Mouse (Mus musculus): Measurements from ENCODE around the gene Trim3.
A peak's percentile ranks its signal among the peaks of the same experiment; 100 is the strongest.

The Trim3 gene

DNA sequence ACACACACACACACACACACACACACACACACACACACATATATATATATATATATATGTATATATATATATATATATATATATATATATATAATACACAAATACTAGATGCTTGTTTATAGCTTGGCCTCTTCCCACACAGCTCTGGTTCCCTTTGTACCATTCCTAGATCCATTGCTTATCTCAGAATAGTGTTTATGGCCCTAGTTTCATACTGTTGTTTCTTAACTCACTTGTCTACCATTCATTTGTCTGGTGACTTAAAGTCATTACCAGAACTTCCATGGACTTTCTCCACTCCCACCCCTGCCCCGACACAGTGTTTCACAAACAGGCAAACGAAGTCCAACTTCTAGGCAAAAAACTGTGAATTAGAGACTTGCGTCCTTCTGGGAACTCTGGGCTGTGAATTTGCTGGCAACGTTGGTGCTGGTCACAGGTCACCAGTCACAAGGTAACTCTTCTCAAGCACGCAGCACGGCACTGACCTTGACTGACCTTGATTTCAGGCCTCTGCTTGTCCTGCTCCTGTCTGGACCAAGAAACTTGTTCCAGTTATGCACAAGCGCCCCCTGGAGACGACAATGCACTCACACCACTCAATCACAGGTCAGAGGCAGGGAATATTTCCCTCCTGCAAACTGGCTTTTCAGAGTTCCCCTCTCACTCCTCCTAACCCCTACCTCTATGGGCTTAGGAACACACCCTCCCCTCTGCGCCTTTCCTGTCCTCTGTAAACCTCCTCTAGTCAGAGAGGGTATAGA, 30.3 kb downstream of the Trim3 start:
- peak; percentile 91 for DNase-seq

DNA sequence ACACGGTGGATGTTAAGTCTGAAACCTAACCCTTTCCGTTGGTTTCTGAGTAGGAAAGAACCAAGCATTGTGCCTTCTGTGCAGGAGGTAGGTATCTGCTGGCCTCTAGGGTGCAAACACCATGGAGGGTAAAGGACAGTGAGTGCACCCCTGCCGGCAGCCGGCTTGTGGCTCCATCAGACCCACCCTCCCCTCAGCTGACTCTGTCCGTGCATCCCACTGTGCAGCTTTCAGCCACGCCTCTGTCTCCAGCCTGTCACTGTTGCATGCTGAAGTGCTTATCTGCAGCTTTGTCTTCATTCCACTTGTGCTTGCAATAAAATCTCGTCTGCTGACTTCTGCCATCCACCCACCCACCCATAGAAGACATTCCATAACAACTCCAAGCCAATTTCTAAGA, 43.3 kb downstream of the Trim3 start:
- no peak for DNase-seq

DNA sequence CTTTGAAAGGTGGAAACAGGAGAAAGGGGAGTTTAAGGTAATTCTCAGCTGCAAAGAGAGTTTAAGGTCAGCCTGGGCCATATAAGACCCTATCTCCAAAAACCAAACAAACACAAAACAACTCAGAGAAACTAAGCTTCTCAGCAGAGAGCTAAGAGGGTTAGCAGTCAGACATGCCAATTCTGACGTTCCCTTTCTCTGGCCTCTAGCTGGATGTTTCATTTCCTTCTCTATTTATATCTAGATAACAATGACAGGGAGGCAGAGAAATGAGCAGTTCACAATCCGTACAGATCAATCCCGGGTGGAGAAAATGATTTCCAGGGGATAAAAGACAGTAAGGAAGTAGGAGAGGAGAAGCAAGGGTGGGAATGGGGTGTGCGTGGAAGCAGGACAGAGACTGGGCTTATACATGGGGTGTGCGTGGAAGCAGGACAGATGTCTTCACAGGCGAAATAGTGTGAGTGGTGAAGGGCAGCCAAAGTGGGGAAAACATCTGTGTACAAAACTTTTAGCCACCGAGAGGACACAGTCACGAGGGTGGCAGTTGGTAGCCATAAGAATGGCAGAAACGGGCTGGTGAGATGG, 45.0 kb downstream of the Trim3 start:
- no peak for DNase-seq

DNA sequence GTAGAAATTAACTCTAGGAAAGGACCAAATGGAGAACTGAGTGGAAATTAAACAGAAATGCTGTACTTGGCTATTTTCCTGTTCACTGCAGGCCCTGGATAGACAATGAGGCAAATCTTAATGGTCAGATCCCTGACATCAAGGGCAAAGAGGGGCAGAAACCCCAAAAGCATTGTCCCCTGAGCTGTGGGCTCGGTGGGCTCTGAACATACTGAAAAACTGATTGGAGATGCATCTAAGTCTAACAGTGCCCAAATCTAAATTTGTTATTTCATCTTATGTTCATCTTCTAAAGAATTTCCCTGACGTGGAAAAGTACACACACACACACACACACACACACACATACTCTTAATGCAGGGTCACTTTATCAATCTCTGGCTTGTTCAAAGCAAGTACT, 51.4 kb downstream of the Trim3 start:
- DNase-seq: no peak

DNA sequence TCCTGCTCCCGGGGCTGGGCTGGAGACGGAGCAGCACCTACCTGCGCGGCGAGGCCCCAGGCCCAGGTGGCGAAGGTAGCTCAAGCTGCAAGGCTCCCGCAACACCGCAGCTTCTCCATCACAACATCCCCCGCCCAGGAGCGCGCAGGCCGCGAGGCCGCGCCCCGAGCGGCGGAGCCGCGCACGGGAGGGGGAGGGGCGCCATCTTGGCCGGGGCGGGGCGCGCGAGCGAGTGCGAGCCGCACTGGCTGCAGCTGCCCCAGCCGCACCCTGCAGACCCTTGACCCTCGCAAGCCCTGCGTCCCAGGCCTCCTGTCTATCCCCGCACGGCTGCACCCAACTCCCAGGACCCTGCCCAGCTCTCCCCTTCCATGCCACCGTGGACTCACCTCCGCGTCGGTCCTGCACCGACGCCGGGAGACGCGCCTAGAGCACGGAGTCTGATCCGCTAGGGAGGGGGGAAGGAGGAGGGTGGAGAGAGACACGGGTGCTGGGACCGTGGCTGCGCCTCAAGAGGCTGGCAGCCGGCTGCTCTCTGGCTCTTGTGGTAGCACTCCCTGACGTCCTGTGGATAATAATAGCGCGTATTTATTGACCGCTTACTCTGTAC, 52.2 kb downstream of the Trim3 start, which contains the start of gene Apbb1:
Gene Apbb1 (minus strand): TSS at position 560 of the 610 bp plus-strand sequence.
- DNase-seq: peak; percentile 86

DNA sequence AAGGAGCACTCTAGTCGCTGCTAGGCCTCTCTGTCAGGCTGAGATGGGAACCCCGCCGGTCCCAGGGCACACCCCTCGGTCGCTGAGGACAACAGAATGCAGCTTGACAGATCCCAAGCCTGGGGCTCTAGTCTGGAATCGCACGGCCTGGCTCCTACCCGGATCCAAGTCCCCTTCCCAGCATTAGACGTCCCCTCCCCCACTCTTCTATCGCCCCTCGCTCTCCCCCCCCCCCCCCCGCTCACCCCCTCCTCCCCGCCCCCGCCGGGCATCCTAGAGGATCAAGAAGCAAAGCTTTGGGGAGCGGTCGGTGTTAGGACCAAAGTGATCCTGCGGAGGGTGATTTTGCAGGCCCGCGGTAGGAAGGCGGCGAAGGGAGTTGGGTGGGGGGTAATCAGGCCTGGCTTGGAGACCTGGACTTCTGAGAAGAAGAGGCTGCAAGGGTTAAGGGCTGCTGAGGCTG, 52.7 kb downstream of the Trim3 start:
- peak; percentile 47 for DNase-seq

DNA sequence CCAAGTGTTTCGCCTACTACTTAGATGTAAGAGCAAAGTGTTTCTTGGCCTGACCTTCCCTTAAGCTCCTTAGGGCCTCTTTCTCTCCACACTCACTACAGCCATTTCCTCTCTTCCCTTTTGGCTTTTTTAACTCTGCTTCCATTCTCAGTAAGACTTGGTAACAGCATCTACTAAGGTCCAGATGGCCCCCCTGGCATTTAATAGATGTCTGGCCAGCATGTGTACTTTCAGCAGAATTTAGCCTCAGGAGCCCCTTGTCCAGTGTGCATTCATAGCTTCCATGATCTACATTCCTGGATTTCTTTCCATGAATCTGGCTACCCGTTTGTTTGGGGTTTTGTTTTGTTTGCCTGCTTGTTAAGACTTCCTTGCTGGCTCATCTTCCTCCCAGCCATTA, 54.9 kb downstream of the Trim3 start:
- DNase-seq: no peak

DNA sequence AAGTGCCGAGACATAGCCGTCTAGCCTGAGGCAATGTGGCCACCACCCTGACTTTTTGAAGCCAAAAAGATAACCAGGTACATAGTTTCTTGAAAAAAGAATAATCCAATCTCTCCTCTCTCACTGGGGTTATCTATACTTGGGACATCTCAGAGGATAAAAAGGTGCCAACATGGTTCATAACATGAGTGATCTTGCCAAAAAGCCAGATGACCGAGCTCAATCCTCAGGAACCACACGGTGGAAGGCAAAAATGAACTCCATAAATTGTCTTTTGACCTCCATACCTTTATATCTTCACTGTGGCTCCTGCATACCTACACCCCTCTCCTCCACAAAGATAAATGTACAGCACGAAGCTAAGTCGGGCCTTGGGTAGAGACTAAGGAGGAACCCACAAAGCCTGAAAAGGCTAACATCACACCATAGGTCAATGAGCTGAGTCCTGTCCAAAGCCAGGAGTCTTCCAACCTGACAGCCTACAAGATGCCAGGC, 55.9 kb downstream of the Trim3 start:
- no peak for DNase-seq

DNA sequence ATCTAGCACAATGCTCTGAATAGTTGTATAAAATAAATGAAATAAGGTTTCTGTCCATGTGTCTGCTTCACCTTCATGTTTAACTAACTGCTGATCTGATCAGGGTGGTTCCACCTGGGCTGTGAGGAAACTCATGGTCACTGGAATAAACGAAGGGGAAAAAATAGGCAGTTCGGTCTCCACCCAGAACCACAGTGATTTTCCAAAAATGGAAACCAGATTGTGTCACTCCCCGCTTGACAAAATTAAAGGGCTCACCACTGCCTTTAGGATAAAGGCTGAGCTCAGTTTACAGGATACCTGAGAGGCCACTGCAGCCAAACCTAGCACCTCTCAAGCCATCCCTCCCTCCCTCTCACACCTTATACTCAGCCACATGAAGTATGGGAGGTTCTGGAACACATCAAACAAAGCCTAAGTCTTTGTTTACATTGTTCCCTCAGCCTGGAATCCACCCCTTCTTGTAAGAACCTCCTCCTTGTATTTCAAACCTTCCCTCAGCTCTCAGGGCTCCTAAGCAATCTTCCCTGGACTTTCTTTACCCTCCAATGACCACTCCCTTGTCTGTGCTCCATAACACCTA, 57.1 kb downstream of the Trim3 start:
- no peak for DNase-seq

DNA sequence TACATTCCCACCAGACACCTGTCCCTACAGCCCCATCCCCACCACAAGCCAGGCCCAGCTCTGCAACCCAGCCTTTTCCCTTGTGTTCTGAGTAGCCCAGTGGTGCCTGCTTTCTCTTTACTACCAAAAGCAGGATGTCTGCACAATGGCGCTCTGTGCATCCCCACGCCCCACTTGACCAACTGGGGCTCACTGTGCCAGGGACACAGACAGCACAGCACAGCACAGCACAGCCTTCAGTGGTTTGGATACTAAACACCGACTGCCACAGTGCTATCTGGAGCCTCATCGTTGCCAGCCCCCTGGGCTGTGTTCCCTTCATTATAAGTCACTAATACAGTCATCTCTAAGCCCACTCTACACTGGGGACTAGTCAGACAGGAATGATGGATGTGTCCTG, 58.8 kb downstream of the Trim3 start:
- no peak for DNase-seq

DNA sequence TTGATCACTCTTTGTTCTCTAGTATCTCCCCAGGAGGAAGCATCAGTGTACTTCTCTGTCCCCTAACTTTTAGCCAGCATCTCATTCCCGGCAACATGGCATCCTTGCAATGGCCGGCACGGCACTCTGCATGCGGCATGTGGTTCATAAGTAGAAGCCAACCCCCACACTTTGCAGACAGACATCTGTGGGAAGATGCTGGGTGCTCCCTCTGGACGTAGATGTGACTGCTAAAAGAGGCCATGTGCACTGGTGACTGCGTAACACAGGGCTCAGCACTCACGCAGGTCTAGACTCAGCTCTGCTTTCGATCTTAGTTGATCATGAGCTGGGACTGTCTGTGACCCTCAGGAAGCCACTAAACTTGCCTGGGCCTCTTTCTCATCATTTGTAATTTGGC, 60.4 kb downstream of the Trim3 start:
- DNase-seq: no peak

DNA sequence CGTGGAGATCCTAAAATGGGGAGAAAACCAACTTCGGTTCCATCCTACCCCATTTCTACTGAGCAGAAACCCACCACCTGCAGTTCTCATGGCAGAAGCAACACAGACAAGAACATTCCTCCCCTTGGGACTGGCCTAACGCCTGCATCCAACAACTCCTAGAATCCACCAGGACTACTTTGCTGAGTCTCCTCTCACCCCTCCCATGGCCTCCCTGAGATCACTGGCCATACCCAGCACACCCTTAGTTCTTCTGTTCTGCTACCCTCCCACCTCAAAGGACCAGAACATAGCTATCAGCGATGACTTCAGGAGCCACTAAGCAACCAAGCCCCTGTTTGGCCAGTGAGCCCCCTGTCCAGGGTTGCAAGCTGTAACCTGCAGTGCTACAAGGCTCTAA, 62.6 kb downstream of the Trim3 start:
- DNase-seq: no peak

DNA sequence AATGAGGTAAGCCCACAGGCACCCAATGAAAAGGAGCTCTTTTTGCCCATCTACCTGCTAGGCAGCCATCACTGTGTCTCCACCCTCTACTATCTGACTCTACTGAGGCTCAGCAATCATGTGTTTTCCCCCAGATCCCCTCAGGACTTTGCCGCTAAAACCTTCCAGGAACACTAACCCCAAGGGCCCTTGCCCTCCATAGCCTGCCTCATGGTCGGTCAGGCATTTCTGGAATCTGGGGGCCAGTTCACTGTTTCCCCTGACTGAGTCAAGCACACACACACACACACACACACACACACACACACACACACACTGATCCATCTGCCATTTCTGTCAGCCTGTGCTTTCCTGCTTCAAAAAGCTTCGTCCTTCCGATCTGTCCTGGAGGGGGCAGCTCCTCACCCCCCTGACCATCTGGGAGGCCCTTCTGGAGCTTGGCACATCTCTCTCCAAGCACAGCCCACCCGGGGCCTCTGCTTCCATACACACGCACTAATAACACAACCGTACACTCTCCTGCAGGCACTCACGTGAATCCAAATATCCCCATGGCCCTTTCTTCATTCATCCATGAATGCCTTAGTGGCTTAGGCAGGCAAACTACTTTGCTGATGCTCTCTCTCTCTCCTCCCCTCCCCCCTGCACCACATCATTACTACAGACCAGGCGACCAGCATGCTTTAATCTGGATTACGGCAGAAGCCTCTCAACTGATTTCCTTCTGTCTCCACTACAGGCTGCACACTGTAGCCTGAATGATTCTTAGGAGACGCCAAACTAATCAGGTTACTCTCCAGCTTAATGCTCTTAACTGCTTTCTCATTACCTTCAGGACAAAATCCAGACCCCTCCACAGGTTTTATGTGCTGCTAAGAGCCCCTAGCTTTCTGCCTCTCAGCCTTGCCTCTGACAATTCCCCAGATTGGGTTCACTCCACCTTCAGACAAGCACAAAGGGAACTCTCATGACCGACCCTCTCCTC, 63.6 kb downstream of the Trim3 start:
- DNase-seq: peak; percentile 25

DNA sequence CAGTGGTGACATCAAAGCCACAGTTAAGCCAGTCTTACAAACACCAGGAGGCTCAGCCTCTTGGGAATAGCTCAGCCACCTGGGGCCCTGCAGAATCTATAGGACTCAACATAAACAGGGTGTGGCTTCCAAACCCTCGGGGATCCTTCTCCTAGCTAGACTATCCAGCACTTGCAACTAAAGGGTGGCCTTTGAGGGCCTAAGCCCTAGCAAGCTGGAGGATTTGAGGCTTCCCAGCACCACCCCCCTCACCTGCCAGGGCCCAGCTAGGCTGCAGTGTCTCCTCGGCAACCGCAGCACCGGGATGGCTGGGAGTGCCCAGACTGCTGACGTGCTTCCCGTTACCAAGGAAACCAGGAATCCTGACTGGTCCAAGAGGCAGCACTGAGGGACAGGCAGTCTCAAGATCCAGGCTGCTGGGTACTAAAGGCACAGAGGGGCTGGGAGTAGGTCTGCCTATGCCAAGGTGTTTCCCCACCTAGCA, 64.3 kb downstream of the Trim3 start:
- DNase-seq: peak; percentile 40

DNA sequence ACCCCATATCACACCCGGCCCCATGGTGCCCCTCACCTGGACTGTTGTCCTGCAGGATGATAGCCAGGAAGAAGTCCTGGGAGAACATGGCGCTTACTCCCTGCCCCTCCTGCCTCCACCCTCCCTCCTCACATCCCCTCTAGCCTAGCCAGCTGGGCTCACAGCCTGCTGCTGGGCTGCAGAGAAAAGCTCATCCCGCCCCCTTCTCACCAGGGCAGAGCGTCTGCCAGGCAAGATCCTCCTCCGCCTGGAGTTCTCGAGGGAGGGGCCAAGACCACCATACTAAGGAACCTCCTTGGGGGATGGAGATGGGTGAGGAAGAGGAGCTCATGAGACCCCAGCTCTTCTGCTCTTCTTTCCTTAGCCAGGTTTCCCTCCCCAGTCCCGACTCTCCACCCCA, 64.8 kb downstream of the Trim3 start:
- no peak for DNase-seq

DNA sequence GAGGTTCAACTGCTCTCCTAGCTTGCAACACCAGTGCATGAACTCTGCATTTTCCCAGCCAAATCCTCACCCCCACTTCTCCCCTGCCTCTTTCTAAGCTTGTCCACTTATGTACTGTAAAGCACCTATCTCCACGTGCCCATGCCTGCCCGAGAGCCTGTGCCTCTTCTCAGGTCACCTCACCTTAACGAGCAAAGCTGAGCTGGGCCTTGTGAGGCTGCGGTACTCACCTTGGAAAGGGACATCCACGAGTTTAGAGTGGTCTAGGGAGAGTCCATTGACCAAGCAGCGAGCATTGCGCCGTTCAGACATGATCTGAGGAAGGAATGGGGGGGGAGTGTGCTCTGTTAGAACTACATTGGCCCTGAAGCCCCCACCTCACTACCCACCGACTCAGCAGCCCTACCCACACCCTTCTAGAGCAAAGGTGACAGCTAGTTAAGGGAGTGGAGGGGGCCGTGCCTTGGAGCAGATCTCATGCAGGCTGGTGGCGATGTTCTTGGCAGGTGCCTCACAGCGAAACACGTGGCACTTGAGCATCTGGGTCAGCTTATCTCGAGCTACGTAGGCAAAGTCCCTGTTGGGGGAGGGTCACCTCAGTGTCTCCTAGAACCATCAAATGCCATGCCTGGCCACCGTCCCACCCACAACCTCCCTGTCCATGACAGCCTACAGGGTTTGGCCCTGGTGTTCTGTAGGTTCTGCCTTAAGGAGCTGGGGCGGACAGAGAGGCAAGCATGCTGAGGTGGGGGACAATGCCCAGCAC, 68.1 kb downstream of the Trim3 start:
- DNase-seq: no peak

DNA sequence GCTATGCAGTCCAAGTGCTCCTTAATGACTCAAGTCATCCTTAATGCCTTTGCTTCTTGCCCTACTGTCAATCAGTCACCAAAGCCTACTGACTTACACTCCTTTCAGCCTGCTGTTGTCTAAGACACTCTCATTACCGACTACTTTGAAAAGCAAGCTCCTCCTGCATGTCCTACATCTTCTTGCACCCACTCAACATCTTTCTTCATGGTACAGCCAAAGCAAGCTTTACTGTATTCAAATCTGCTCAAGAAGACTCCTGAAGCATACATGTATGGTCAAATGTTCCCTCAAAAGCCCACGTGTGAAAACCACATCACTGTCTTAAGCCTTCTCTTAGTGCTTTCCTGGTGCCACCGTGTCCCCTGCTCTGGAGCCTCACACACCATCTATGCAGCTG, 70.0 kb downstream of the Trim3 start:
- no peak for DNase-seq

DNA sequence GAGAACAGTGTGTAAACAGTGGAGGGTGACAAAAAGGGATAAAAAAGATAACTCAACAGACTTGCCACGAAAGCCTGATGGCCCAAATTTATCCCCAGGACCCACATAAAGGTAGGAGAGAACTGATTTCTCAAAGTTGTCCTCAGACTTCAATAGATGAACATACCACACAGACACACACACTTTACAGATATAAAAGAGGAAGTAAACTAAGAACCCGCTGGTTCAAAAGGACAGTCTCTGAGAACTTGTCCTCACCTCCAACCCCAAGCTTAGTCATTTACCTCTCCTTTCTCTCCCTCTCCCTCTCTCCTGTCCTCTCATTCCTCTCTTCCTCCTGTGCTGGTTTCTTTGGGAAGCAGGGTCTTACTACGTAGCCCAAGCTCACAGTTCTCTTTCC, 71.1 kb downstream of the Trim3 start:
- no peak for DNase-seq

DNA sequence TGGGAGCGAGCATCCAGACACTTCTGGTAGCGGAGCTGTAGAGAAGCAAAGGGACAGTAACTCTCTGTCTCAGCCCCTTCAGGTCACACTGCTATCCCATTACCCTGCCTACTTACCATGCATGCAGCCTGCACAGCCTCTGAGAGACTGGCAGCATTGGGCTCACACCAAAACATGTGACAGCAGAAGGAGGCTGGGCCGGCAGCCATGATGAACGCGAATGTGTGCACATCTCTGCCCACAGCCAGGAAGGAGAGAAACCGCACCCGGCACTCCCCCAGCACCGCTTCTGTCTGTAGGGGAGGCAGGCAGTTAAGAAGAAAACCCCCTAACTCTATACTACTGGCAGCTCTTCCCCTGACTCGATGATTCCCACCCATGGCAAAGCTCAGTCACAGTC, 74.4 kb downstream of the Trim3 start:
- DNase-seq: no peak

DNA sequence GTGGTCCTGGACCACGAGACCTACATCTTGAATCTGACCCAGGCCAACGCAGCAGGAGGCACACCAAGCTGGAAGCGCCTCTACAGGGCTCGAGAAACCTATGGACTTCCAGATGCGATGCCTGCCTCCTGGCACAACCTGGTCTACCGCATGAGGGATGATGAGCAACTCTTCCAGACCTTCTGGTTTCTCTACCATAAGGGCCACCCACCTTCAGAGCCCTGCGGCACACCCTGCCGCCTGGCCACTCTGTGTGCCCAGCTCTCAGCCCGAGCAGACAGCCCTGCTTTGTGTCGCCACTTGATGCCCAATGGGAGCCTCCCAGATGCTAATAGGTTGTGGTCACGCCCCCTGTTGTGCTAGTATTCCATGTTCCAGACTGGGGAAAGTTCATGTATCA, 75.7 kb downstream of the Trim3 start:
- no peak for DNase-seq

DNA sequence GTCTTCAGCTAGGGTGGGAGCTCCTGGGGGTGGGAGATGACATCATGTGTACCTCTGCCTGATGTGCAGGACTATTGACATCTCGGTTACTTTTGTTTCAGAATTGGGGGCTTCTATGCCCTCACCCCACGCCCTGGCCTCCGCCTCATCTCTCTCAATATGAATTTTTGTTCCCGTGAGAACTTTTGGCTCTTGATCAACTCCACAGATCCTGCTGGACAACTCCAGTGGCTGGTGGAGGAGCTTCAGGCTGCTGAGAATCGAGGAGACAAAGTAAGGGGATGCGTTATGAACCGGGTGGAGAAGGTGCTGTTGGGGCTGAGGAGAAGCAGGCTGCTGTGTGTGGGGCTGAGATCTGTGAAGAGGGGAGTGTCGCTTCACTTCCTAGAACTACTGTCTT, 77.0 kb downstream of the Trim3 start:
- DNase-seq: no peak

DNA sequence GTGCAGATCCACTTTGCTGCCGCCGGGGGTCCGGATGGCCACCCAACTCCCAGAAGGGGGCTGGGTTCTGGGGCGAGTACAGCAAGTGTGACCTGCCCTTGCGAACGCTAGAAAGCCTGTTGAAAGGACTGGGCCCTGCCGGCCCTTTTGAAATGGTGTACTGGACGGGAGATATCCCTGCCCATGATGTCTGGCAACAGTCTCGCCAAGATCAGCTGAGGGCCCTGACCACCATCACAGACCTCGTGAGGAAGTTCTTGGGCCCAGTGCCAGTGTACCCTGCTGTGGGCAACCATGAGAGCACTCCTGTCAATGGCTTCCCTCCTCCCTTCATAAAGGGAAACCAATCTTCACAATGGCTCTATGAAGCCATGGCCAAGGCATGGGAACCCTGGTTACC, 77.8 kb downstream of the Trim3 start:
- DNase-seq: no peak

Measured in kidney, postnatal 10 days (tissue).